ENCODE assay signal across 35 mouse cellular contexts in the genomic region with DNA sequence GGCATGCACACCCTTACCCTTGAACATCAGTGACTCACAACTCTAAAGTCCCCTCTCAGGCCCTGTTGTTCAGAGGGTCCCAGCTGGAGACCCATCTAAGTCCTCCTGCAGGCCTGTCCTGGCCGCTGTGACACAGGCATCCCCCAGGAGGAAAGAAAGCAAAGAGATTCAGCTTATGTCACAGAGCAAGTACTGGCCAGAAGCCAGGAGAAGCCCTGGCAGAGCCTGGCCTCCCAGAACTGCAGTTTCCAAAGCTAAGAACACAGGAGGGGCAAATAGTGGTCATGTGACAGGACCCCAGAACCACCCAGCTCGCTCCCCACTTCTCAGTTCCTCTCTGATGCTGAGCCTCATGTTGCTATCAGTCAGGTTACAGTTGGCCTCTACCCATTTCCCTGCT. TPM values are rescaled to one million over a fixed set of nuclear protein-coding genes. Genes with fewer than 3 reads are reported as not detected.
DNase-seq lines count a peak whose midpoint lies in the region; ATAC-seq and TF ChIP-seq lines count a peak whose summit lies in the region.
"Had no signal": no experiment of that assay in that cellular context is flagged by ENCODE, and none has a peak within 500 bp of the region (broad histone marks: within the 10 kb centered on the region; RNA-seq: fewer than 3 reads in every experiment).

No protein-coding gene starts in this region.

- peak; percentile 24 for DNase-seq in forebrain, embryonic 14.5 days (ENCODE audit: low spot score)
- no peak for DNase-seq in forebrain, embryonic 11.5 days (ENCODE audit: low spot score)
- DNase-seq in hindbrain, postnatal 0 days (ENCODE audit: low spot score): peak; percentile 57
- DNase-seq in midbrain, postnatal 0 days (ENCODE audit: low spot score): peak; percentile 49
- DNase-seq: adrenal gland, adult 8-10 months; cerebellum, adult 11 months; cerebellum, adult 9-11 months; forebrain, postnatal 0 days; gastrocnemius, postnatal 14 days; heart, postnatal 4 days; kidney, adult 11 months; kidney, postnatal 25 days; liver, postnatal 0 days; thymus, adult 2 months; thymus, postnatal 36 days had no signal

- H3K9me3 ChIP-seq in forebrain, embryonic 14.5 days (replicated peaks; ENCODE audit: control insufficient read depth, low read length): no peaks in the 10 kb centered on the region
- H3K9me3 ChIP-seq in forebrain, embryonic 11.5 days (ENCODE audit: control insufficient read depth, low read length): no peaks in the 10 kb centered on the region
- no peaks in the 10 kb centered on the region for H3K9me3 ChIP-seq in hindbrain, postnatal 0 days (ENCODE audit: low read length)
- no peaks in the 10 kb centered on the region for H3K9me3 ChIP-seq in hindbrain, embryonic 13.5 days
- H3K9me3 ChIP-seq in midbrain, postnatal 0 days (ENCODE audit: low read length): no peaks in the 10 kb centered on the region
- no peaks in the 10 kb centered on the region for H3K9me3 ChIP-seq in midbrain, embryonic 15.5 days
- H3K9me3 ChIP-seq: embryonic facial prominence, embryonic 13.5 days; forebrain, embryonic 10.5 days; heart, embryonic 10.5 days; kidney, embryonic 15.5 days; liver, embryonic 12.5 days; midbrain, embryonic 10.5 days had no signal

- H3K27me3 ChIP-seq in forebrain, embryonic 14.5 days (replicated peaks; ENCODE audit: control insufficient read depth, insufficient read depth, low read length): no peaks in the 10 kb centered on the region
- H3K27me3 ChIP-seq in forebrain, embryonic 11.5 days (ENCODE audit: control insufficient read depth, insufficient read depth, low read length): no peaks in the 10 kb centered on the region
- no peaks in the 10 kb centered on the region for H3K27me3 ChIP-seq in hindbrain, postnatal 0 days (ENCODE audit: insufficient read depth, low read length)
- H3K27me3 ChIP-seq in hindbrain, embryonic 13.5 days: no peaks in the 10 kb centered on the region
- no peaks in the 10 kb centered on the region for H3K27me3 ChIP-seq in midbrain, postnatal 0 days (ENCODE audit: insufficient read depth, low read length)
- no peaks in the 10 kb centered on the region for H3K27me3 ChIP-seq in midbrain, embryonic 15.5 days (replicated peaks)
- H3K27me3 ChIP-seq: embryonic facial prominence, embryonic 13.5 days; kidney, embryonic 15.5 days; liver, embryonic 12.5 days had no signal

- no peak for TF ChIP-seq CTCF in hindbrain, postnatal 0 days (IDR thresholded peaks at IDR 0.05; ENCODE audit: low read depth)
- no peak for TF ChIP-seq CTCF in midbrain, postnatal 0 days (IDR thresholded peaks at IDR 0.05)

- H3K9ac ChIP-seq in forebrain, embryonic 14.5 days (ENCODE audit: low read length): no peak overlapping the region
- no peak overlapping the region for H3K9ac ChIP-seq in forebrain, embryonic 11.5 days (ENCODE audit: low read length)
- H3K9ac ChIP-seq in hindbrain, postnatal 0 days (replicated peaks; ENCODE audit: low read length): no peak overlapping the region
- H3K9ac ChIP-seq in hindbrain, embryonic 13.5 days: no peak overlapping the region
- no peak overlapping the region for H3K9ac ChIP-seq in midbrain, postnatal 0 days (replicated peaks; ENCODE audit: low read length, poor library complexity, severe bottlenecking)
- no peak overlapping the region for H3K9ac ChIP-seq in midbrain, embryonic 15.5 days
- H3K9ac ChIP-seq: embryonic facial prominence, embryonic 13.5 days; forebrain, postnatal 0 days; hindbrain, embryonic 14.5 days; kidney, embryonic 15.5 days; liver, embryonic 12.5 days; liver, postnatal 0 days had no signal

- no peaks in the 10 kb centered on the region for H3K4me1 ChIP-seq in forebrain, embryonic 14.5 days (ENCODE audit: control insufficient read depth, insufficient read depth, low read length)
- no peaks in the 10 kb centered on the region for H3K4me1 ChIP-seq in forebrain, embryonic 11.5 days (replicated peaks; ENCODE audit: control insufficient read depth, insufficient read depth, low read length)
- H3K4me1 ChIP-seq in hindbrain, postnatal 0 days (ENCODE audit: insufficient read depth, low read length): no peaks in the 10 kb centered on the region
- peaks cover 5% of the 10 kb centered on the region for H3K4me1 ChIP-seq in hindbrain, embryonic 13.5 days (replicated peaks)
- no peaks in the 10 kb centered on the region for H3K4me1 ChIP-seq in midbrain, postnatal 0 days (ENCODE audit: insufficient read depth, low read length)
- 0 out of 2 replicates have a peak, but pooled peaks cover 5% of the 10 kb centered on the region for H3K4me1 ChIP-seq in midbrain, embryonic 15.5 days
- H3K4me1 ChIP-seq: embryonic facial prominence, embryonic 13.5 days; forebrain, embryonic 10.5 days; heart, embryonic 10.5 days; kidney, embryonic 15.5 days; liver, embryonic 12.5 days; midbrain, embryonic 10.5 days had no signal

- H3K27ac ChIP-seq in forebrain, embryonic 14.5 days (ENCODE audit: low read depth, low read length): no peak overlapping the region
- no peak overlapping the region for H3K27ac ChIP-seq in forebrain, embryonic 11.5 days (ENCODE audit: low read depth, low read length)
- H3K27ac ChIP-seq in hindbrain, postnatal 0 days: no peak overlapping the region
- no peak overlapping the region for H3K27ac ChIP-seq in hindbrain, embryonic 13.5 days
- H3K27ac ChIP-seq in midbrain, postnatal 0 days (ENCODE audit: low read depth, low read length): no peak overlapping the region
- H3K27ac ChIP-seq in midbrain, embryonic 15.5 days: no peak overlapping the region
- H3K27ac ChIP-seq: embryonic facial prominence, embryonic 13.5 days; forebrain, embryonic 10.5 days; heart, embryonic 10.5 days; hindbrain, embryonic 14.5 days; kidney, embryonic 15.5 days; left cerebral cortex, adult 2 months; liver, embryonic 12.5 days; midbrain, embryonic 10.5 days had no signal

- no peak for ATAC-seq in forebrain, embryonic 14.5 days
- no peak for ATAC-seq in forebrain, embryonic 11.5 days (replicated peaks; ENCODE audit: low FRiP score)
- ATAC-seq in hindbrain, postnatal 0 days: no peak
- no peak for ATAC-seq in hindbrain, embryonic 13.5 days (ENCODE audit: low FRiP score)
- ATAC-seq in midbrain, postnatal 0 days (ENCODE audit: low FRiP score): no peak
- no peak for ATAC-seq in midbrain, embryonic 15.5 days (replicated peaks)
- ATAC-seq in frontal cortex, adult (ENCODE audit: low TSS enrichment): no peak
- ATAC-seq: forebrain, postnatal 0 days; inflammation-experienced regulatory T-cells, adult 6 months; liver, embryonic 12.5 days; liver, postnatal 0 days had no signal

- H3K4me2 ChIP-seq in forebrain, embryonic 14.5 days (ENCODE audit: low read length): no peak overlapping the region
- no peak overlapping the region for H3K4me2 ChIP-seq in forebrain, embryonic 11.5 days (ENCODE audit: low read depth, low read length, severe bottlenecking)
- no peak overlapping the region for H3K4me2 ChIP-seq in hindbrain, postnatal 0 days (ENCODE audit: low read depth, low read length)
- no peak overlapping the region for H3K4me2 ChIP-seq in hindbrain, embryonic 13.5 days
- H3K4me2 ChIP-seq in midbrain, postnatal 0 days (ENCODE audit: low read depth, low read length, poor library complexity, severe bottlenecking): no peak overlapping the region
- no peak overlapping the region for H3K4me2 ChIP-seq in midbrain, embryonic 15.5 days
- H3K4me2 ChIP-seq: embryonic facial prominence, embryonic 13.5 days; hindbrain, embryonic 14.5 days; kidney, embryonic 15.5 days; liver, embryonic 12.5 days had no signal

- 57% methylated on average over 2 of the region's 2 CpGs for WGBS in forebrain, embryonic 14.5 days
- WGBS in forebrain, embryonic 11.5 days: 79% methylated on average over 2 of the region's 2 CpGs
- 45% methylated on average over 2 of the region's 2 CpGs for WGBS in hindbrain, postnatal 0 days
- 54% methylated on average over 2 of the region's 2 CpGs for WGBS in hindbrain, embryonic 13.5 days
- 39% methylated on average over 2 of the region's 2 CpGs for WGBS in midbrain, postnatal 0 days
- WGBS in midbrain, embryonic 15.5 days: 53% methylated on average over 2 of the region's 2 CpGs

- H3K36me3 ChIP-seq in forebrain, embryonic 14.5 days (ENCODE audit: control insufficient read depth, insufficient read depth, low read length): no peaks in the 10 kb centered on the region
- no peaks in the 10 kb centered on the region for H3K36me3 ChIP-seq in forebrain, embryonic 11.5 days (ENCODE audit: control insufficient read depth, insufficient read depth, low read length)
- H3K36me3 ChIP-seq in hindbrain, postnatal 0 days (ENCODE audit: insufficient read depth, low read length): no peaks in the 10 kb centered on the region
- no peaks in the 10 kb centered on the region for H3K36me3 ChIP-seq in hindbrain, embryonic 13.5 days
- no peaks in the 10 kb centered on the region for H3K36me3 ChIP-seq in midbrain, postnatal 0 days (ENCODE audit: insufficient read depth, low read length)
- H3K36me3 ChIP-seq in midbrain, embryonic 15.5 days (replicated peaks): no peaks in the 10 kb centered on the region
- H3K36me3 ChIP-seq: embryonic facial prominence, embryonic 13.5 days; forebrain, embryonic 10.5 days; heart, embryonic 10.5 days; kidney, embryonic 15.5 days; liver, embryonic 12.5 days; midbrain, embryonic 10.5 days had no signal

- no peak overlapping the region for H3K4me3 ChIP-seq in forebrain, embryonic 14.5 days (ENCODE audit: low read depth, low read length)
- H3K4me3 ChIP-seq in forebrain, embryonic 11.5 days (ENCODE audit: low read depth, low read length): no peak overlapping the region
- H3K4me3 ChIP-seq in hindbrain, postnatal 0 days (ENCODE audit: low read length): no peak overlapping the region
- H3K4me3 ChIP-seq in hindbrain, embryonic 13.5 days: no peak overlapping the region
- no peak overlapping the region for H3K4me3 ChIP-seq in midbrain, postnatal 0 days (ENCODE audit: low read depth, low read length)
- no peak overlapping the region for H3K4me3 ChIP-seq in midbrain, embryonic 15.5 days
- H3K4me3 ChIP-seq: embryonic facial prominence, embryonic 13.5 days; forebrain, embryonic 10.5 days; heart, embryonic 10.5 days; kidney, embryonic 15.5 days; left cerebral cortex, adult 2 months; liver, embryonic 12.5 days; midbrain, embryonic 10.5 days had no signal

RNA-seq across cellular contexts. Expression of gene Gm4869, which starts 10.0 kb away (rescaled TPM):
- polyA plus RNA-seq in forebrain, embryonic 14.5 days (2014; fragmentation: Nextera tagmentation; extraction: Ambion mirVana): not detected in 2 replicates
- 0.09 TPM in 1 of 2 replicates, not detected in the other for polyA plus RNA-seq in forebrain, embryonic 11.5 days (2014; fragmentation: Nextera tagmentation; extraction: Ambion mirVana)
- total RNA-seq in hindbrain, postnatal 0 days (2014; rRNA removed): not detected in 2 replicates
- polyA plus RNA-seq in hindbrain, postnatal 0 days (2015; fragmentation: Nextera tagmentation; extraction: Ambion mirVana): not detected in 2 replicates
- not detected in 2 replicates for polyA plus RNA-seq in hindbrain, embryonic 13.5 days (2015; fragmentation: Nextera tagmentation; extraction: Ambion mirVana)
- total RNA-seq in midbrain, postnatal 0 days (2014; rRNA removed): not detected in 2 replicates
- not detected in 2 replicates for polyA plus RNA-seq in midbrain, postnatal 0 days (2015; fragmentation: Nextera tagmentation; extraction: Ambion mirVana)
- not detected in 2 replicates for polyA plus RNA-seq in midbrain, embryonic 15.5 days (2015; fragmentation: Nextera tagmentation; extraction: Ambion mirVana)
- total RNA-seq: common myeloid progenitor, adult 5-6 weeks; gastrocnemius, postnatal 14 days; granulocyte monocyte progenitor cell, adult 5-6 weeks; heart, postnatal 4 days; layer of hippocampus, adult 18-20 months; layer of hippocampus, postnatal 14 days; left cerebral cortex, adult 2 months; left cerebral cortex, postnatal 25 days; megakaryocyte progenitor cell, adult 5-6 weeks; monocyte, adult 5-6 weeks had no signal
- polyA plus RNA-seq: embryonic facial prominence, embryonic 13.5 days; forebrain, embryonic 10.5 days; forebrain, postnatal 0 days; heart, embryonic 10.5 days; hindbrain, embryonic 14.5 days; inflammation-experienced regulatory T-cells, adult 6 months; kidney, embryonic 15.5 days; liver, embryonic 12.5 days; liver, postnatal 0 days; midbrain, embryonic 10.5 days; neural tube, embryonic 14.5 days had no signal

RNA-seq across cellular contexts. Expression of gene Eif3b, which starts 36.3 kb away (rescaled TPM):
- polyA plus RNA-seq in forebrain, embryonic 14.5 days (2014; fragmentation: Nextera tagmentation; extraction: Ambion mirVana): 97.8 and 107 TPM in 2 replicates
- polyA plus RNA-seq in forebrain, embryonic 11.5 days (2014; fragmentation: Nextera tagmentation; extraction: Ambion mirVana): 177 and 215 TPM in 2 replicates
- total RNA-seq in hindbrain, postnatal 0 days (2014; rRNA removed): 43.8 TPM in 2 replicates
- polyA plus RNA-seq in hindbrain, postnatal 0 days (2015; fragmentation: Nextera tagmentation; extraction: Ambion mirVana): 60.2 and 63.2 TPM in 2 replicates
- 79.3 and 81.7 TPM in 2 replicates for polyA plus RNA-seq in hindbrain, embryonic 13.5 days (2015; fragmentation: Nextera tagmentation; extraction: Ambion mirVana)
- 36.6 and 41.3 TPM in 2 replicates for total RNA-seq in midbrain, postnatal 0 days (2014; rRNA removed)
- polyA plus RNA-seq in midbrain, postnatal 0 days (2015; fragmentation: Nextera tagmentation; extraction: Ambion mirVana): 53.7 and 54.5 TPM in 2 replicates
- polyA plus RNA-seq in midbrain, embryonic 15.5 days (2015; fragmentation: Nextera tagmentation; extraction: Ambion mirVana): 78.4 and 91.4 TPM in 2 replicates

RNA-seq across cellular contexts. Expression of gene Chst12, which starts 49.9 kb away (rescaled TPM):
- polyA plus RNA-seq in forebrain, embryonic 14.5 days (2014; fragmentation: Nextera tagmentation; extraction: Ambion mirVana): 11.6 and 15.3 TPM in 2 replicates
- 11.8 and 12.2 TPM in 2 replicates for polyA plus RNA-seq in forebrain, embryonic 11.5 days (2014; fragmentation: Nextera tagmentation; extraction: Ambion mirVana)
- total RNA-seq in hindbrain, postnatal 0 days (2014; rRNA removed): 9.8 and 22.7 TPM in 2 replicates
- polyA plus RNA-seq in hindbrain, postnatal 0 days (2015; fragmentation: Nextera tagmentation; extraction: Ambion mirVana): 19.1 and 22.0 TPM in 2 replicates
- polyA plus RNA-seq in hindbrain, embryonic 13.5 days (2015; fragmentation: Nextera tagmentation; extraction: Ambion mirVana): 19.3 and 19.5 TPM in 2 replicates
- total RNA-seq in midbrain, postnatal 0 days (2014; rRNA removed): 11.0 and 15.8 TPM in 2 replicates
- polyA plus RNA-seq in midbrain, postnatal 0 days (2015; fragmentation: Nextera tagmentation; extraction: Ambion mirVana): 21.8 and 27.3 TPM in 2 replicates
- 24.7 and 25.1 TPM in 2 replicates for polyA plus RNA-seq in midbrain, embryonic 15.5 days (2015; fragmentation: Nextera tagmentation; extraction: Ambion mirVana)
